Mouse (Mus musculus) right cerebral cortex, adult 2 months (tissue): Measurements from ENCODE around the gene Rab3gap2.
"Not testable (repeated sequence)": the region's sequence is repeated elsewhere in the genome, so short reads cannot be mapped to it uniquely, and the experiment has no call there.

Experiments
- DNase-seq, 2 experiments: peaks; one replicate each; pipeline ENCODE4 v3.0.0; 2021 to 2022; ENCODE audit warnings: low spot score in 2 of 2

Rab3gap2 gene

DNA sequence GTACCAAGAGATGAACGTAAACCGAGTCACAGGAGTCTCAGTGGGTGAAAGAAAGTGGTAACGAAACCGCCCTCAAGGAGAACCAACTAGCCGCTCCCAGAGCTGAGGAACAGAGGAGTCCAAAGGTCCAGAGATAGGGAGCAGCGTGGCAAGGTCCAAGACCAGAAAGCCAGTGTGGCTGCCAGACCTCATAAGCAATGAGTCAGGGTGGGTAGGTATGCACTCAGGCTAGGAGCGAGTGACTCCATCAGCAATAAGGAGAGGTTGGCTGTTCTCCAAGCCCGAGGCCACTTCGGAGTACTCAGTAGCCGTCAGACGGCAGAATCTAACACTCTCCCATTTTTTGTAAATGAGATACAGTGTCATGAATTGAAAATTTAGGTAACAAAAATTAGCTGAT is 78.9 kb downstream of the Rab3gap2 start:
- DNase-seq = no peak

GRCm38 (mm10) chr1:185283247-185283646 is 79.3 kb downstream of the Rab3gap2 start:
- DNase-seq = no peak

DNA sequence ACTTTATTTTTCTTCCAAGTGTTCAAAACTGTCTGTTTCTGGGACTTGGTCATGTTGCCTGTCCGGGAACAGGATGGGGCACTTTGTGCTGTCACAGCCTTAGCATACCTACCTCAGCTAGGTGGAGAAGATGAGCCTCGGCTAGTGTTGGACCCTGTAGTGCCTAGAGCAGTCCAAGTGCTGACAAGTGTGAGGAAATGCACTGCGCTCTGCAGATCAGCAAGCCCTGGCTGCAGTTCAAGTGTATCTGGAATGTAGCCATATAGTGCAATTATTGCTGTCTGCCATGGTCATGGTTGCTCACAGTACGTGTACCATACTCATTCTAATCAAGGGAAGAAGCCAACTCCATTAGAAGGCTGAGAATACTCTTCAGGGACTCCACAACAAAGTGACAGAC is 80.8 kb downstream of the Rab3gap2 start:
- no peak for DNase-seq

GRCm38 (mm10) chr1:185285171-185285570 is 81.3 kb downstream of the Rab3gap2 start:
- DNase-seq = peak in 1 of 2 experiments; percentile 28

DNA sequence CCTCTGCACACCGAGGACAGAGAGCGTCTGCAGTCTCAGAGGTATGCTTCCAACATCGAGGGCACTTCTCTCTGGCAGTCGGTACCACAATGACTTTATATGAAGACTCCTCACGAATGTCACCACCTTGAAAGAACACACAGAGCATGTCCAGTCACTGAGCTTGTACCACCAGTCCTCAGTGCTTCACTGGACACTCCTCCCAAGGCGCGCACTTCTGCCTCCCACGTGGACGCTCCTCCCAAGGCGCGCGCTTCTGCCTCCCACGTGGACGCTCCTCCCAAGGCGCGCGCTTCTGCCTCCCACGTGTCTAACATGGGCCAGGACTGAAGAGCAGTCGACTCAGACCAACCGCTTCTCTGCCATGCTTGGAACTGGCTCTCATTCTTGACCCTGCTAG is 83.1 kb downstream of the Rab3gap2 start:
- DNase-seq = no peak

DNA sequence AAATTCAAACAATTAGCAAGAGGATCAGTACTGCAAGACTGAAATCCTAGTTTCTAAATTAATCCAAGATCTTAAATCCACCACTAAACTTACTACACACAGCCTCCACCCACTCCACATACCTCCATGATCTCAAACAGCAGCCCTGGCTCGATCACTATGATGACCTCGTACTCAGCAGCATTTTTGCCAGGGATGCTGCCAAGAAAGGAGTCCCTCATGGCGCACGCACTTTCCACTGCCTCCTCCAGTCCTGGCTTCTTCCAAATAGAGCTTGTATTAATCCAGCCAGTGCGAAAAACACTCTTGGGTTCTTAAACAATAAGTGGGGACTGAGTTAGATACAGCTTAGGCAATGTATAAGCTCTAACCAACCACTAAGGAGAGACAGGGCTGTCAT is 85.3 kb downstream of the Rab3gap2 start:
- DNase-seq = no peak

GRCm38 (mm10) chr1:185291336-185291735 is 87.4 kb downstream of the Rab3gap2 start:
- DNase-seq = no peak

DNA sequence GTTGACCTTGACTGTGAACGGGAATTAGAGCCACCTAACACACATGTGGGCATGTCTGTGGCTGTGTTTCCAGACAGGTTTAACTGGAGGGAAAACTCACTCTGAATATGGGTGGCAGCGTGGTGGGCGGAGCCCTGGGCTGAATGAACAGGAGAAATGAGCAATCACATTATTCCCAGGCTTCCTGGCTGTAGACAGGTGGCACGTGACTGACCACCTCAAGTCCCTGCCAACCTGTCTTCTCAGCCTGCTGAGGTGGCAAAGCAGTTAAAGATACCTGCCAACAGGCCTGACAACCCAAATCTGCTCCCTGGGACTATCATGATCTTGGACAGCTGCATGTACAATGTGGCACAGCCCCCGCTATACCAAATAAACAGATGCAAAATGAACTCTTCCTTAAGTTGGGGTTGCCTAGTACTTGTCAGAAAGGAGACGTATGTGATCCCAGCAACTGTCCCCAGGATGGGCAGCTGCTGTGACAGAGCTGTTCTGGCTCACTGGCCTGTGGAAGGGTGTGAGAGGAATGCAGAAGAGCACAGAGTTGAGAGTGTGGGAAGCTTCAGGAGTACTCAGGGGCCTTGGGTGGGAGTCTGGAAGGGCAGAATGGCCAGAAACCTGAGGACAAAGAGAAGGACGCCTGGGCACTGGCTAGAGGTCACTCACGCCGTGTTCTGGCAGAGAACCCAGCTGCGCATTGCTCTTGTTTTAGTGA is 88.9 kb downstream of the Rab3gap2 start:
- no peak for DNase-seq

- no peak for DNase-seq
Observed at GRCm38 (mm10) chr1:185296850-185297249, 92.9 kb downstream of the Rab3gap2 start.

- DNase-seq = no peak
Observed at GRCm38 (mm10) chr1:185298496-185298895, 94.6 kb downstream of the Rab3gap2 start.

DNA sequence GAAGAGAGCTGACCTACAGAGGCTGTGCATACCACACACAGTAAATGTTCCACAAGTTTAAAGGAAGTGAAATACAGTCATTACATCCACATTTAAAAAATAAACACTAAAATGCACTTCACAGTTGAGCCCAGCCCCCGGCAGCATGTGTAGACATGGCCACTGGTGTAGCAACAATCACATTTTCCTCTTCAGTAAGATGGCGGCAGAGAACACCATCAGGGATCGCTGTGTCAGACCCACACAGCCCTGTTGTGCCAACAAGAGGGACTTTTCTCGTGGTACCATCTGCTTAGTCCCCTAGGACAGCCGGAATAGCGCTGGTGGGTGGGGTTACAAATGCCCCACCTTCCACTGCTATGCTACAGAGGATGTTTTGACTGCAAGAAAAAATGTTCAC is 98.9 kb downstream of the Rab3gap2 start:
- no peak for DNase-seq

DNA sequence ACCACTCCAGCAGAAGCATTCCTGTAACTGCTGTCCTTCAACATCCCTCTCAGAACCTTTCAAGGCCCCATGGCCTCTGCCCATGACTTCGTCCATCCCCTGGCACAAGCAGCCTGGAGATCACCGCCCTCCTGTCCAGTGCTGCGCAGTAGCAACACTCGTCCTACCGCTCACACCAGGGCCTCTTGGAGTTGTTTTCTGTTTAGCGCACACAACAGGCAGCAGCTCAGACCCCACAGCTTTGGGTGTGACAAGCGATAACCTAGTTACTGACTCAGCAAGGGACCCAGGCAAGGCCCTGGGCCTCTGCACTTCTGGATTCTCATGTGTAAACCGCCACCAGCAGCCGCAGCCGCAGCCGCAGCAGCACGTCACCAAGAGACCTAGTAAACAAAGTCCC is 102.9 kb downstream of the Rab3gap2 start:
- no peak for DNase-seq

GRCm38 (mm10) chr1:185307645-185308044 is 103.7 kb downstream of the Rab3gap2 start:
- no peak for DNase-seq

DNA sequence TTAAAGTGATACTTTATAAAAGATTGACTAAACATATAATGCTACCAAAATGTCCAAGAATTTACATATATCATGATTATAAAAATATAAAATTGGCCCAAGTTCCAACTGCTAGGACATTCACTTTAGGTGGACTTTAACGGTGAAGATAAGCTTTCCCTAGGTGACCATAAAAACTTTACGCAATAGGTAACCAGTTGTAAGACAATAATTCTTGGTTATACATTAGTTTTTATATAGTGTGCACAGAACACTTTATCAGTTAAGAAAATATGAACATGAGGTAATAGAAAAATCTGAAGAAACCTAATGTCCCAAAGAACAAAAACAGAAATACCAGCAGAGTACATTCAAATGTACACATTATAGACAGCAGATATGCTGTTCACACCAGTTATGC is 104.4 kb downstream of the Rab3gap2 start:
- DNase-seq = no peak

DNA sequence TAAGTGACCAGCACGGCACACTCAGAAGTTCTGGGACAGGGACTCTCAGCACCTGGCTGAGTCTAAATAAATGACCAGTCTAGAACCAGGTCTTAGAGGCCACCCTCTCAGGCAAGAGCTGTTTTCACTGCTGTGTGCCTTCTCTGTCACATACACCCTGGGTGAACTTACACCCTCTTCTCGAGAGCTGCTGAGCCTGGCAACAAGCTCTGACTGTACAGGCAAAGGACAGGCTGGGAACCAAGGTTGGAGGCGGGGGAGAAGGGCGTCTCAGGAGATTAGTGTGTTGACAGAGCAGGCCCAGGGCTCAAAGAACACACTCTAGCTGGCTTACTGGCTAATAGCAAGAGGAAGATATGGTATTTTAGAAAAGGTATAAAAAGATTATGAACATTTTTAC is 105.0 kb downstream of the Rab3gap2 start:
- DNase-seq = no peak

DNA sequence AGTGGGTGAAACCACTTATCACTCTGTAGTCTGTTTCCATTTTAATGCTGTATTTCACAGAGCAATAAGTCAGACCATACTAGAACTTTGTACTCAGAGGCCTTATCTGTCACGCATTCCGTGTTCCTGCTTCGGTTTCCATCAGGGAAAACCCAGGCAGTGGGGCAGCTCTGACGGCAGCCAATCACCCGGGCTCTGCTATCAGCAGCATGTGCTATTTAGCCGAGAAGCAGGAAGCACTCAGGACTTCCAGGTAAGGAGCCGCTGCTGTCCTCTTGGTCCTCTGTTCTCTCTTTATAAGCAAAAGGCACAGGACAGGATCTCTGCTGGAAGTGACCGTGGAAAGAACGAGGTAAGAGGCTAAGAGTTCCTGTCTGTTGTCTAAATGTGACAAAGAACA is 108.0 kb downstream of the Rab3gap2 start:
- no peak for DNase-seq

GRCm38 (mm10) chr1:185314546-185314945 is 110.6 kb downstream of the Rab3gap2 start:
- no peak for DNase-seq

DNA sequence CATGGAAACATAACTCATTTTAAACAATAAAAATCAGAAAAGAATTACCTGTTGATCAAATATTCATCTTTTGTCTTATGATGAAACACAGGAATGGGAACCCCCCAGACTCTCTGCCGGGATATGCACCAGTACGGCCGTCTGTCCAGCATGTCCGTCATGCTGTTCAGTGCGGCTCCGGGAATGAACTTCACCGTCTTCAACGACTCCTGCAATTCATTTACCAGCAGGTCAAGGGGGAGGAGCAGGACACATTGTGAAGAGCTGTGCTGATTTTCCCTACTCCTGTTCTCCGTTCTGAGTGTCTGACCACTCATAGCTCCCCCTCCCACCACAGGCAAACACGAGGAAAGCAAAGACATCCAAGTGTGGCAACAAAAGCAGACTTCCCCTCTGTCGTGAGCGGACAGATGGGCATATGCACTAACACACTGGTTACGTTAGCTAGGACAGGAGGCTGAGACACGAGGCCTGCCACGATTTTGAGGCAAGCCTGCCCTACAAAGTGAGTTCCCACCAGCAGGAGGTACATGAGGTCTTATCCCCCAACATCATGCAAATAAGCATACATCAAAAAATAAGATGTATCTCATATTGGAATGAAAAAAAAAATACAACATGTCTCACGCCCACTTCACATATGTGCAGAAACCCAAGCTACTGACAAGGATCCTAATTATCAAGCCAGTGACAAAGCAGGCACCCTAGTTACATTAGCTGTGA is 112.1 kb downstream of the Rab3gap2 start:
- DNase-seq = peak; percentile 16 to 20

- DNase-seq = not testable (repeated sequence)
Observed at GRCm38 (mm10) chr1:185327754-185328345, 123.9 kb downstream of the Rab3gap2 start.

- DNase-seq = peak; percentile 89 to 91
Observed at GRCm38 (mm10) chr1:185328721-185329610, 125.0 kb downstream of the Rab3gap2 start, which contains the start of gene Iars2. Iars2 (minus strand) TSS chr1:185329396.

GRCm38 (mm10) chr1:185329851-185330250 is 125.9 kb downstream of the Rab3gap2 start:
- no peak for DNase-seq

DNA sequence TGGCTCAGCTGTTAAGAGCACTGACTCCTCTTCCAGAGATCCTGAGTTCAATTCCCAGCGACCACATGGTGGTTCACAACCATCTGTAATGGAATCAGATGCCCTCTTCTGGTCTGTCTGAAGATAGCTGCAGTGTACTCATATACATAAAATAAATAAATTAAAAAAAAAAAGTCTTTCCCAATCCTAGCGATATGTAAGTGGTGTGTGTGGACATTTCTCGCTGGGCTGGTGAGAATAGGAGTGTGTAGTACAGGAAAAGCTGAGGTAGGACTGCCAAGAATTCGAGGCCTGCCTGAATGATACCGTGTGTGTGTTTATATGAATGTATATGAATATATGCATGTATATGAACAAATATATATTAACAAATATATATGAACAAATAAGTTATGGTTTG is 127.4 kb downstream of the Rab3gap2 start:
- no peak for DNase-seq
